Mouse (Mus musculus): ENCODE results near the gene 1700088E04Rik.

DNA sequence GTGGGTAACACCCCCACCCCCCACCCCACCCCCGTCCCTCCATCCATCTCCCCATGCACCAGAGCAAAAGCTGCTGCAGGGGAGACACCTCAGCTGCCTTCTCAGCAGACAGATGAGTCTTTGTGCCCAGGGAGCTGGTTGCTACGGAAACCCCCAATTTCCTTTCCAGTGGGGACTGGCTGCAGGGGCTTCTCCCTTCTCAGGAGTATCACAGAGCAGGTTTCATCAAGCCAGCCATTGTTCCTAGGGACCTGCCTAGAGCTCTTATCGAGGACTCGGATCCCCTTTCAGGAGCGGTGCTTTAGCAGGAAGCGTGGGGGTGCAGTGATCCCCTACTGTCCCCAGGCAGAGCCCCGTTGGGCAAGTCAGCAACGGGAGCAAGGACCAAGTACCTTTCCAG lies 10.8 kb upstream of the 1700088E04Rik start:
- no peak for TF ChIP-seq POLR2A (IDR thresholded peaks at IDR 0.05; ENCODE audit: borderline replicate concordance, control insufficient read depth, low read depth, low read length)
- no peak for TF ChIP-seq CTCF (IDR thresholded peaks at IDR 0.05; ENCODE audit: control insufficient read depth, insufficient read depth, low read length)
